Mouse (Mus musculus) urinary bladder, adult 18-20 months (tissue): ENCODE data around the gene Gm8909.
"Not testable (repeated sequence)": the region's sequence is repeated elsewhere in the genome, so short reads cannot be mapped to it uniquely, and the experiment has no call there.

Experiments used
- DNase-seq, 2 experiments: peaks; one replicate each; pipeline ENCODE4 v3.0.0; 2022; ENCODE audit warnings: low spot score in 2 of 2, mixed read lengths in 2 of 2

The Gm8909 gene

GRCm38 (mm10) chr17:36168039-36168652 lies at the start of gene Gm8909:
Gene Gm8909, minus strand, starts transcription at chr17:36168537.
- no peak for DNase-seq

GRCm38 (mm10) chr17:36215586-36215985 lies 47.2 kb upstream of the Gm8909 start:
- DNase-seq = no peak

GRCm38 (mm10) chr17:36206846-36207245 lies 38.5 kb upstream of the Gm8909 start:
- DNase-seq = no peak

- no peak for DNase-seq
Measured at GRCm38 (mm10) chr17:36205862-36206261, 37.5 kb upstream of the Gm8909 start.

- peak; percentile 42 to 46 for DNase-seq
Measured at GRCm38 (mm10) chr17:36205456-36205855, 37.1 kb upstream of the Gm8909 start.

- no peak for DNase-seq
Measured at GRCm38 (mm10) chr17:36201851-36202250, 33.5 kb upstream of the Gm8909 start.

GRCm38 (mm10) chr17:36198317-36198716 lies 30.0 kb upstream of the Gm8909 start:
- no peak for DNase-seq

- no peak for DNase-seq
Measured at GRCm38 (mm10) chr17:36194471-36194870, 26.1 kb upstream of the Gm8909 start.

- peak in 1 of 2 experiments; percentile 28 for DNase-seq
Measured at GRCm38 (mm10) chr17:36193546-36194141, 25.3 kb upstream of the Gm8909 start.

- no peak for DNase-seq
Measured at GRCm38 (mm10) chr17:36192371-36192770, 24.0 kb upstream of the Gm8909 start.

GRCm38 (mm10) chr17:36190169-36190507 lies 21.8 kb upstream of the Gm8909 start, which contains the start of gene H2-T3:
Gene H2-T3, minus strand, starts transcription at chr17:36190287.
- no peak for DNase-seq

- no peak for DNase-seq
Measured at GRCm38 (mm10) chr17:36189491-36190168, 21.3 kb upstream of the Gm8909 start.

GRCm38 (mm10) chr17:36187540-36187939 lies 19.2 kb upstream of the Gm8909 start:
- DNase-seq = no peak

- DNase-seq = no peak
Measured at GRCm38 (mm10) chr17:36182212-36182611, 13.9 kb upstream of the Gm8909 start.

GRCm38 (mm10) chr17:36179446-36179845 lies 11.1 kb upstream of the Gm8909 start:
- DNase-seq = not testable (repeated sequence)

GRCm38 (mm10) chr17:36178938-36179337 lies 10.6 kb upstream of the Gm8909 start:
- not testable (repeated sequence) for DNase-seq

GRCm38 (mm10) chr17:36176132-36176531 lies 7.8 kb upstream of the Gm8909 start:
- not testable (repeated sequence) for DNase-seq

- no peak for DNase-seq
Measured at GRCm38 (mm10) chr17:36170287-36170814, 2.0 kb upstream of the Gm8909 start.

GRCm38 (mm10) chr17:36169753-36170152 lies 1.4 kb upstream of the Gm8909 start:
- DNase-seq = no peak

GRCm38 (mm10) chr17:36169094-36169493 lies 757 bp upstream of the Gm8909 start:
- not testable (repeated sequence) for DNase-seq

GRCm38 (mm10) chr17:36167306-36168038 lies 865 bp downstream of the Gm8909 start:
- DNase-seq = peak in 1 of 2 experiments; percentile 26

- DNase-seq = not testable (repeated sequence)
Measured at GRCm38 (mm10) chr17:36166901-36167300, 1.4 kb downstream of the Gm8909 start.
